7 mouse cellular contexts compared by ENCODE assay signal in the genomic region with DNA sequence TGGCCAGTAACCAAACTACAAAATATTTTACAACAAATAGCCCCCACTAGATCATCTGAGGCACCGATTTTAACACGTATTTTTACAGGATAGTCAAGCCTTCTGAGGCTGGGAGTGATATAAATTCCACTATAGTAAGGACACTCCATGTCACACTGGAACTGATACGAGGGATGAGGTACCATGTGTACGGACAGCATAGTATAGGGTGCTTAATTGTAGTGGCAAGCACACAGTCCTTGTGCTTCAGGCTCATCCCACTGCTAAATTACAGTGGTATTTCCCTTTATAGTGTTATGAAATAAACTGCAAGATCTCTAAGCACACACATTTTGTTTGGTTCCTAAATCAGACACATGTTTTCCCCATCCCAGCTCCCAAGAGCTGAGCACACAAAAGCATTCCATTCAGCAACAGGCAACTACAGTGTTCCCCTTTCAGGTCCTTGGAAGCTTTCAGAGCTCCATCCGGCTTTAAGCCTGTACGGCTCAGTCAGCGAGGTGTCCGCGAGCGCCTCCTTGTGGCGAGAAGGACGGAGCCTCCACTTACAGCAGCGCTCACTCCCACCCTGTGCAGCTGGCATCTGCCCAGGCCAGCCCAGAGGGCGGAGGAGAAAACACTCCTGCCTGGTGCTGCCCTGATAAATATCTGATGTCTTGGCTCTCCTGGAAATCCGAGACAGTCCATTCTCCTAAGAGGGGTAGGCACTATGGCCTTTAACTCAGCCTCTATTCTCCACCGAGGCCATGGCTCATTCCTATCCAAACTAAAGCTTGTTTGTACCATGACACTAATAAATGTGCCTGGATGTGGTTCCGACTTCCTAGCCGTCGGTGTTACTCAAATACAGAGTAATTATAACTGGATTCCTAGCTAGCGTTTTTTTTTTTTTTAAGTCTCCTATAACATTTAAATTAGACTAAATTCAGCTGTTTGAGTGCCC.
DNase-seq lines count a peak whose midpoint lies in the region; ATAC-seq lines count a peak whose summit lies in the region.

No protein-coding gene starts in this region.

- peak; percentile 93 for ATAC-seq in intestine, embryonic 15.5 days
- ATAC-seq in midbrain, embryonic 13.5 days, result peak; percentile 82
- peak; percentile 92 for ATAC-seq in stomach, embryonic 15.5 days (ENCODE audit: insufficient read depth, low FRiP score, low read depth)

- H3K9ac ChIP-seq in intestine, embryonic 15.5 days, result no peak overlapping the region
- H3K9ac ChIP-seq in midbrain, embryonic 13.5 days (replicated peaks), result no peak overlapping the region
- H3K9ac ChIP-seq in stomach, embryonic 15.5 days, result no peak overlapping the region

- H3K4me2 ChIP-seq in intestine, embryonic 15.5 days (replicated peaks), result peak overlapping the region; percentile 42; the same call in 1 of the 2 replicates
- no peak overlapping the region for H3K4me2 ChIP-seq in midbrain, embryonic 13.5 days (replicated peaks)
- H3K4me2 ChIP-seq in stomach, embryonic 15.5 days, result peak overlapping the region; percentile 32

- no peaks in the 10 kb centered on the region for H3K27me3 ChIP-seq in intestine, embryonic 15.5 days (replicated peaks)
- peaks cover 57% of the 10 kb centered on the region for H3K27me3 ChIP-seq in midbrain, embryonic 13.5 days
- no peaks in the 10 kb centered on the region for H3K27me3 ChIP-seq in stomach, embryonic 15.5 days (replicated peaks)

- H3K9me3 ChIP-seq in intestine, embryonic 15.5 days, result no peaks in the 10 kb centered on the region
- H3K9me3 ChIP-seq in midbrain, embryonic 13.5 days, result no peaks in the 10 kb centered on the region
- no peaks in the 10 kb centered on the region for H3K9me3 ChIP-seq in stomach, embryonic 15.5 days

- DNase-seq in adrenal gland, adult 18-20 months (ENCODE audit: low spot score in 2 of 2), result peak; percentile 46 to 60
- peak; percentile 98 to 99 for DNase-seq in cerebellum, postnatal 10 days
- peak; percentile 77 to 88 for DNase-seq in frontal cortex, postnatal 10 days (ENCODE audit: low spot score in 2 of 2)
- peak; percentile 90 to 96 for DNase-seq in left cerebral cortex, postnatal 14 days (ENCODE audit: low spot score in 2 of 2)

- H3K27ac ChIP-seq in intestine, embryonic 15.5 days, result no peak overlapping the region
- no peak overlapping the region; the same call in 1 of the 2 replicates for H3K27ac ChIP-seq in midbrain, embryonic 13.5 days
- peak overlapping the region; percentile 26; the same call in 1 of the 2 replicates for H3K27ac ChIP-seq in stomach, embryonic 15.5 days

- H3K36me3 ChIP-seq in intestine, embryonic 15.5 days, result no peaks in the 10 kb centered on the region
- no peaks in the 10 kb centered on the region for H3K36me3 ChIP-seq in midbrain, embryonic 13.5 days
- no peaks in the 10 kb centered on the region for H3K36me3 ChIP-seq in stomach, embryonic 15.5 days

- H3K4me1 ChIP-seq in intestine, embryonic 15.5 days (replicated peaks), result no peaks in the 10 kb centered on the region
- peaks cover 57% of the 10 kb centered on the region for H3K4me1 ChIP-seq in midbrain, embryonic 13.5 days (replicated peaks)
- H3K4me1 ChIP-seq in stomach, embryonic 15.5 days, result peaks cover 7% of the 10 kb centered on the region; the same call in 1 of the 2 replicates

- intact Hi-C loops in left cerebral cortex, postnatal 14 days (cut with DNase I), result loop anchor here (2.0 to 5.0 kb wide), 2 partner anchors 118 to 187 kb away; no protein-coding TSS in a partner anchor

- WGBS in intestine, embryonic 15.5 days, result 27% methylated on average over 20 of the region's 20 CpGs
- 31% methylated on average over 20 of the region's 20 CpGs for WGBS in midbrain, embryonic 13.5 days
- 23% methylated on average over 20 of the region's 20 CpGs for WGBS in stomach, embryonic 15.5 days

- no peak overlapping the region for H3K4me3 ChIP-seq in intestine, embryonic 15.5 days (replicated peaks)
- no peak overlapping the region for H3K4me3 ChIP-seq in midbrain, embryonic 13.5 days (replicated peaks)
- no peak overlapping the region for H3K4me3 ChIP-seq in stomach, embryonic 15.5 days (replicated peaks)
